Mouse (Mus musculus) spleen, postnatal 36 days (tissue): ENCODE data around the gene Upk2.
A peak's percentile ranks its signal among the peaks of the same experiment; 100 is the strongest.

Experiments
- DNase-seq, 2 experiments: peaks; one replicate each; pipeline ENCODE4 v3.0.0; 2022; ENCODE audit warnings: low spot score in 2 of 2, mixed read lengths in 1 of 2

Upk2 gene

GRCm38 (mm10) chr9:44488416-44488815 is 33.6 kb upstream of the Upk2 start:
- DNase-seq, result no peak

GRCm38 (mm10) chr9:44487441-44487840 is 32.7 kb upstream of the Upk2 start:
- DNase-seq, result no peak

DNA sequence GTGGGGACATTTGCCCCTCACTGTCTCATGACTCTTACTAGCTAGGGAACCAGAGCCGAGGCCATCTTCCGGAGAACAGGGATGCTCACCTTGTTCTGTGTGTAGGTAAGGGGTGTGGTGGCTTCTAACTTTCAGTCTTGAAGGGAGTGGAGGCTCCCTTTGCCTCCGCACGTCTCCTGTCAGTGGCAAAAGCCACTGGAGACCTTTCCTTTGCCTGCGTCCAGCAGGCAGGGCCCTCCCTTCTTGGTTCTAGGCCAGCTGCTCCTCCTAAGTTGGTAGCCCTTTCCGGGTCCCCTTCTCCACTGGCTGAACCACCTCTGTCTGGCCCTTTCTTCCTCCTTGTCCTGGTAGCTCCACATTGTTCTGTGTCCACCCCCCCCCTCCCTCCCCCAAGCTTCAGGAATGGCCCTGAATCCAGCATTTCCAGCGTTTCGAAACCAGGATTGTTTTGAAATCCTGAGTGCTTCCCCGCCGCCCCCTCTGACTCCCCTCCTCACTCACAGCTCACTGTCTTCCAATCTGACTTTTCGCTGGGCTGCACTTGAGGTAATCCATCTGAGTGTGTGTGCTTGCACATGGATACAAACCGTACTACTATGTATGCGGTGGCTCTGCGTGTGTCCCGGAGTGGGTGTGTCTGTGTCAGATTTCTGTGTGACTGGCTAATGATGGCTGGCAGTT is 32.1 kb upstream of the Upk2 start:
- no peak for DNase-seq

DNA sequence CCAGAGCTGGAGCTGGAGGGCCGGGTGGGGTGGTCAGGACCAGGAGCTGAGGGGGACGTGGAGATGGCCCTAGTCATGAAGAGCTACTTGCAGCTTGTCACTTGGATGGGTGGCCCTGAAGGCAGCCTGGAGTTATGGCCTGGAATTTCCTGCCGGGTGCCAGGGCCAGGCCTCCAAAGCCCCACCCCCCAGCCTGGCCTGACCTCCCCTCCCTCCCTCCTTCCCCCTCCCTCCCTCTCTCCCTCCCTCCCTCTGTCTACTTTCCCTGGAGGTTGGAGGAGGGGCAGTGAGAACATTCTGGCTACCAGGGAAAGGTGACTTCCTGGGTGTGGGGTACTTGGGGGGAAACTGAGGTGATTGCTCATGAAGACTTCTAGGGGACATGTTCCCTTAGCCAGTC is 31.6 kb upstream of the Upk2 start:
- no peak for DNase-seq

DNA sequence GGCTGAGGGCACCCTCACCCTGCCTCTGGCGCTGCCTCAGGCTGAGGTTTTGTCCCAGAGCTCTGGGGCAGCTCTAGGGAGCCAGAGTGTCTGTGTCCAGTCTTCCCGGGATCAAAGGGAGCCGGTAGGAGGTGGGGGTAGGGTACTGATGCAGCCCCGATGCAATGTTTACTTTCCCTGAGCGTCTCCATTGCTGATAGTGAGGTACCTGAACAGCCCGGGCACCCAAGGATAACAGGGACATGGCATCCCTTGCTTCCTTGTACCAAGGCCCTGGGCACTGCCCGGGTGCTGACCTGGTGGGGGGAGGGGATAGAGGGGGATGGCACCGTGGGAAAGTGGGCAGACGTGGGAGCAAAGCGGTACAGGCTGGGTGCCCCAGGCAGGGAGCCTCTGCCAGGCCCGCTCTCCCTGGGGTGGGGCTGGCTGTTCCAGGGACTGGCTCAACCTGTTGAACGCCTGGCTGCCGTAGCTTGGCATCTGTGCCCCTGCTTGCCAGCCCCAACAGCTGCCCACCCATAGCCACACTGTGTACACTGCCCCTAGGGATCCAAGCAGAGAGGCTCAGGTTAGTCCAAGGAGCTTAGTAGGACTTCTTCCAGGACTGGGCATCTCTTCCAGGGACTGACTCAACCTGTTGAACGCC is 30.9 kb upstream of the Upk2 start:
- no peak for DNase-seq

DNA sequence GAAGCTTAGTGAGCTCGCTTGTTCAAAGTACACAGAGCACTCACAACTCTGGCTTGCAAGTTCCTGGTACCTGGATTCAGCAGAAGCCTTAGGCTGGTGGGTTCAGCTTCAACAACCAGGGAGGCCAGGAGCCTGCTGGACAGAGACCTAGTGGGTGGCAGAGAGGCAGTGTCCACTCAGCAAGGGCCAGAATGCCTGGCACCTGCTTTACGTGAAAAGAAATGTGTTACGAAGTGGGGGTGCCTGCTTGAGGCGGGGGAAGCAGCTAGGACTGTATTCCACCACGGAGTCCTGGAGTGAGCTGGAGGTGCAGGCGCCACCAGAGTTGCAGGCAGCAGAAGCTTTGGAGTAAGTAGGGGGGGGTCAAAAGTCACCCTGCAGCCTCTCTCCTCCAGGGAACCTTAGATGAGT is 30.3 kb upstream of the Upk2 start:
- DNase-seq, result no peak

DNA sequence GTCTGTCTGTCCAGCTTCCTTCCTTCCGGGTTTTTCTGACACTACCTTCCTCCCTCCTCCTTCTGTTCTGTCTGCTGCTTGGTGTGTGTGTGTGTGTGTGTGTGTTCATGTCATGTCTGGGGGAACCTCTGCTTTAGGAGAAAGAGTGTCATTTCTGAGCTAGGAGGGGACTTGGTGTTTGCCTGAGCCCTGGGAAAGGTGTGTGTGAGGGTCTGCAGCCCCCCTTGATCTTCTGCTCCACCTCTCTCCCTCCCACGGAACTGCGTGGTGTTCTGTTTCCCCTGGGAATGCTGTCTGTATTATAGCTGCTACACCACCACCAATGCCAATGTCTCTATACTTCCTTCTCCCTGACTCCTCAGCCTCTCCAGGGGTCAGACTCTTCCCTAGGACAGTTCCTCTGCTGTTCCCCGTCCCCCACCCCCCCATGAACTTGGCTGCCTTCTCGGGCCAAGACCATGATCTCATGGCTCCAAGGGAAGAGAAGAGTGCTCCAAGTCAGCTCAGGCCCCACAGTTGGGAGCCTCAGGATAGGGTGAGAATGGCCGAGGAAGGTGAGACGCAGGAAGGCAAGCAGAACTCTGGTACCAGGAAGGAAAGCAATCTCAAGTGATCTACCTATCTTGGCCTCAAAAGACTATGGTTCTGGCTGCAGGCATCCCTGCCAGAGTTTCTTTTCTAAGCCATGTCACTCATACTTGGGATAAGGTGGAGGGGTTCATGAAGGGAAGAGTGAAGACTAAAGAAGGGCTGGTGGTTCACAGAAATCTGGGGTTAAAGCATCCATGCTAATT is 29.7 kb upstream of the Upk2 start:
- no peak for DNase-seq

DNA sequence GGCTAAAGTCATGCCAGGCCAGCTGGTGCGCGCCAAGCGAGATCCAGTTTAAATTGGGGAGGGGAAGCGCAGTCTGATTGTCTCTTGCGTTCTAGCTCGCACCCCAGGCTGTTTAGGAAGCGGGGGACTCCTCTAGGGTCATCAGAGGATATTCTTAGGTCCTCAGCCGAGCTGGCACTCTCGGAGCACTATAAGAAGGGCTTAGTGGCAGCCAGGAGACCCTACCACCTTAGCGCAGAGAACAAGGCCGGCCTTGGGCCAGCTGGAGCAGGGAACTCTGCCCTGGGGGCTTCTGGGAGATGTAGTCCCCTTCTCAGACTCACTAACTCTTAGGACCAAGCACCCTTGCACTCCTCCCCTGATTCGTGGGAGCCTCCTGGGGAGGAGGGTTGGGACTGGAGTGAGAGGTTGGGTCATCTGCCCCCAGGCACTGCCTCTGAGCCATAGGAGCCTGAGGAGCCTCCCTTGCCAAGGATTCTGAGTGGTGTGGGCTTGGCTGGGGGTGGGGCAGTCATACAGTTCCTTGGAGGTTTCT is 28.8 kb upstream of the Upk2 start:
- peak in 1 of 2 experiments; percentile 49 for DNase-seq

GRCm38 (mm10) chr9:44483041-44483509 is 28.3 kb upstream of the Upk2 start:
- DNase-seq, result peak in 1 of 2 experiments; percentile 15

DNA sequence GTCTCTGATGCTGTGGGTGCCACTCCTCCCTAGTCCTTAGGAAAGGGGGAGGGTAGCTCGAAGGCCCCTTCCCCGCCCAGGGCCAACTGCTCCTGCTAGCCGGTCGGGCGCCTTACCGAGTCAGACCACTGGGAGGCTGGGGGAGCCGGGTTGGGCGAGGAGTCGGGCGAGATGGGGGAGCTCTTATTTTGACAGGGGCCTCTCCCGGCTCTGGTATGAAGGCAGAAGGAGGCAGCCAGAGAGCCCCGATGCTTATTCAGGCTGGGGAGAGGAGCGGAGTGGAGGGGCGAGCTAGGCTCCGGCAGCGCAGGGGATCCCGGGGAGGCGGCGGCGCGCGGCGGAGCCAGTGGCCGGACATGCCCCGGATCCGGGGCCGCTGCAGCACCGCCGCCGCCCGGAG is 27.8 kb upstream of the Upk2 start, which contains the start of gene Bcl9l:
Gene Bcl9l, plus strand, starts transcription at position 274 of the 400 bp plus-strand sequence.
- peak; percentile 83 to 84 for DNase-seq

- DNase-seq, result peak in 1 of 2 experiments; percentile 19
These were observed 27.3 kb upstream of the Upk2 start for GRCm38 (mm10) chr9:44482112-44482511.

GRCm38 (mm10) chr9:44479628-44480428 is 25.1 kb upstream of the Upk2 start:
- DNase-seq, result peak; percentile 70 to 76

- no peak for DNase-seq
These were observed 24.3 kb upstream of the Upk2 start for GRCm38 (mm10) chr9:44478959-44479605.

- DNase-seq, result no peak
These were observed 23.6 kb upstream of the Upk2 start for GRCm38 (mm10) chr9:44478229-44478921.

GRCm38 (mm10) chr9:44477339-44478228 is 22.8 kb upstream of the Upk2 start:
- peak; percentile 65 to 76 for DNase-seq

DNA sequence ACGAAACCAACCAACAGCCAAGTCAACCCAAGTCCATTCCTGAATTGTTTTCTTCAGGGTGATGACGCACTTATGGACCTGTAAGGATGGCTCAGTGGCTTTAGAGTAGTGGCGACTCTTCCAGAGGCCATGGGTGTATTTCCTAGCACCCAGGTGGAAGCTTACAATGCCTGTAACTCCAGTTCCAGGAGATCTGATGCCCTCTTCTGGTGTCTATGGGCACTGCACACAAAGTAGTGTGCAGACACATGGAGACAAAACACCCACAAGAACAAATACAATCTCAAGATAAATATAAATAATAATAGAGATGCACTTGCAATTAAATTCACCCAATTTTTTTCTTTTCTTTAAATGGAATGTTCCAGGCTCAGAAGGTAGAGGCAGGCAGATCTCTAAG is 21.2 kb upstream of the Upk2 start:
- DNase-seq, result no peak

DNA sequence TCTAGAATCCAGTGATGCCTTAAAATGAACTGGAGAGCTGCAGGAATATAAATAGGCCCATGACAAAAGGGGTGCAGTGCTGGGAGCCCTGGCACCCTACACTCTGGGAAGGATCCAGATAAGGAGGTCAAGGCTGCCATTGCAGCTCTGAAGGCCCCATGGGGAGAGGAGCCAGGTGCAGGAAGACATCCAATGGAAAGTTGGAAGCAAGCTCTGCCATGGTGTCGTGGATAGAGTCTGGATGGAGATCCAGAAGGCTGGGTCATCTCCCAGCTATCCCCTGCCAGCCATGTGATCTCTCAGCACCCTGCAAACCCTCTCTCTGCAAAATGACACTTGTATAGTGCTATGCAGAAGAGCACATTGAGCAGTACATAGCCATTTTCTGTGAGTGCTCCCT is 19.6 kb upstream of the Upk2 start:
- no peak for DNase-seq

GRCm38 (mm10) chr9:44473184-44473583 is 18.4 kb upstream of the Upk2 start:
- DNase-seq, result no peak

- no peak for DNase-seq
These were observed 14.0 kb upstream of the Upk2 start for GRCm38 (mm10) chr9:44468800-44469199.
